In genomic region chr13:73279196-73279595, GRCm38 (mm10) we compare ENCODE assay signal across 25 mouse cellular contexts. TPM values are rescaled to one million over a fixed set of nuclear protein-coding genes. Genes with fewer than 3 reads are reported as not detected.
DNase-seq lines count a peak whose midpoint lies in the region; ATAC-seq and TF ChIP-seq lines count a peak whose summit lies in the region.
"Had no signal": no experiment of that assay in that cellular context is flagged by ENCODE, and none has a peak within 500 bp of the region (broad histone marks: within the 10 kb centered on the region; RNA-seq: fewer than 3 reads in every experiment).

No protein-coding gene starts in this region.

- H3K4me1 ChIP-seq in limb, embryonic 14.5 days (ENCODE audit: control insufficient read depth, insufficient read depth, low read length), result no peaks in the 10 kb centered on the region
- 0 out of 2 replicates have a peak, but pooled peaks cover 3% of the 10 kb centered on the region for H3K4me1 ChIP-seq in limb, embryonic 10.5 days
- no peaks in the 10 kb centered on the region for H3K4me1 ChIP-seq in intestine, embryonic 14.5 days (replicated peaks; ENCODE audit: control insufficient read depth, insufficient read depth, low read length)
- peaks cover 8% of the 10 kb centered on the region for H3K4me1 ChIP-seq in intestine, embryonic 16.5 days (ENCODE audit: control insufficient read depth, insufficient read depth, low read length)
- no peaks in the 10 kb centered on the region for H3K4me1 ChIP-seq in stomach, embryonic 15.5 days
- H3K4me1 ChIP-seq: embryonic facial prominence, embryonic 13.5 days; forebrain, embryonic 13.5 days had no signal

- WGBS in limb, embryonic 14.5 days, result 45% methylated on average over 1 of the region's 1 CpGs
- WGBS in limb, embryonic 10.5 days, result 55% methylated on average over 1 of the region's 1 CpGs
- 63% methylated on average over 1 of the region's 1 CpGs for WGBS in intestine, embryonic 14.5 days
- 58% methylated on average over 1 of the region's 1 CpGs for WGBS in intestine, embryonic 16.5 days
- 80% methylated on average over 1 of the region's 1 CpGs for WGBS in stomach, embryonic 15.5 days

- no peak overlapping the region for H3K4me3 ChIP-seq in limb, embryonic 14.5 days (replicated peaks; ENCODE audit: low read length)
- H3K4me3 ChIP-seq in limb, embryonic 10.5 days, result no peak overlapping the region
- no peak overlapping the region for H3K4me3 ChIP-seq in intestine, embryonic 14.5 days (ENCODE audit: low read depth, low read length)
- H3K4me3 ChIP-seq in intestine, embryonic 16.5 days (ENCODE audit: low read length), result no peak overlapping the region
- no peak overlapping the region for H3K4me3 ChIP-seq in stomach, embryonic 15.5 days (replicated peaks)
- H3K4me3 ChIP-seq: embryonic facial prominence, embryonic 13.5 days; forebrain, embryonic 13.5 days; hindbrain, embryonic 10.5 days had no signal

- no peak overlapping the region for H3K4me2 ChIP-seq in limb, embryonic 14.5 days (replicated peaks; ENCODE audit: low read depth, low read length, severe bottlenecking)
- H3K4me2 ChIP-seq in intestine, embryonic 14.5 days (ENCODE audit: low read length), result no peak overlapping the region
- 0 out of 2 replicates have a peak overlapping the region, but pooled peaks have one; percentile 14 for H3K4me2 ChIP-seq in intestine, embryonic 16.5 days (ENCODE audit: low read depth, low read length)
- H3K4me2 ChIP-seq in stomach, embryonic 15.5 days, result no peak overlapping the region
- H3K4me2 ChIP-seq: embryonic facial prominence, embryonic 13.5 days; forebrain, embryonic 13.5 days; hindbrain, embryonic 14.5 days had no signal

- DNase-seq in limb, embryonic 14.5 days (ENCODE audit: low spot score), result peak; percentile 37
- DNase-seq in limb, embryonic 10.5 days (ENCODE audit: low spot score), result no peak
- no peak for DNase-seq in intestine, embryonic 14.5 days (ENCODE audit: low spot score)
- DNase-seq in layer of hippocampus, adult 18-20 months (ENCODE audit: low spot score in 2 of 2), result no peak
- DNase-seq in adrenal gland, postnatal 10 days, result no peak
- DNase-seq: adrenal gland, adult 8-10 months; B cell, adult 2 months; cerebellum, adult 11 months; cerebellum, adult 8-10 months; cerebellum, postnatal 25 days; forebrain, postnatal 0 days; gastrocnemius, postnatal 14 days; heart, postnatal 14 days had no signal

- H3K27me3 ChIP-seq in limb, embryonic 14.5 days (ENCODE audit: control insufficient read depth, insufficient read depth, low read length), result peaks cover 6% of the 10 kb centered on the region
- H3K27me3 ChIP-seq in limb, embryonic 10.5 days (ENCODE audit: low read depth, poor library complexity, severe bottlenecking), result peaks cover 37% of the 10 kb centered on the region
- peaks cover 8% of the 10 kb centered on the region; the same call in 1 of the 2 replicates for H3K27me3 ChIP-seq in intestine, embryonic 14.5 days (replicated peaks; ENCODE audit: control insufficient read depth, insufficient read depth, low read length)
- peaks cover under 1% of the 10 kb centered on the region for H3K27me3 ChIP-seq in intestine, embryonic 16.5 days (replicated peaks; ENCODE audit: control insufficient read depth, insufficient read depth, low read length)
- peaks cover 15% of the 10 kb centered on the region for H3K27me3 ChIP-seq in stomach, embryonic 15.5 days (replicated peaks)

- no peak overlapping the region for H3K9ac ChIP-seq in limb, embryonic 14.5 days (ENCODE audit: low read depth, low read length, severe bottlenecking)
- H3K9ac ChIP-seq in intestine, embryonic 14.5 days (ENCODE audit: low read length), result no peak overlapping the region
- H3K9ac ChIP-seq in intestine, embryonic 16.5 days (ENCODE audit: low read depth, low read length), result no peak overlapping the region
- no peak overlapping the region for H3K9ac ChIP-seq in stomach, embryonic 15.5 days
- H3K9ac ChIP-seq: embryonic facial prominence, embryonic 13.5 days; forebrain, embryonic 13.5 days; forebrain, postnatal 0 days; hindbrain, embryonic 14.5 days had no signal

- no peak for TF ChIP-seq POLR2A in limb, embryonic 14.5 days (IDR thresholded peaks at IDR 0.05; ENCODE audit: borderline replicate concordance, extremely low read depth, insufficient read depth, insufficient read length)

- no peaks in the 10 kb centered on the region for H3K36me3 ChIP-seq in limb, embryonic 14.5 days (ENCODE audit: control insufficient read depth, insufficient read depth, low read length)
- H3K36me3 ChIP-seq in limb, embryonic 10.5 days, result no peaks in the 10 kb centered on the region
- no peaks in the 10 kb centered on the region for H3K36me3 ChIP-seq in intestine, embryonic 14.5 days (ENCODE audit: control insufficient read depth, insufficient read depth, low read length)
- H3K36me3 ChIP-seq in intestine, embryonic 16.5 days (ENCODE audit: control insufficient read depth, insufficient read depth, low read length), result no peaks in the 10 kb centered on the region
- no peaks in the 10 kb centered on the region for H3K36me3 ChIP-seq in stomach, embryonic 15.5 days
- H3K36me3 ChIP-seq: embryonic facial prominence, embryonic 13.5 days; G1E; hindbrain, embryonic 10.5 days had no signal

- no peaks in the 10 kb centered on the region for H3K9me3 ChIP-seq in limb, embryonic 14.5 days (ENCODE audit: control insufficient read depth, low read length)
- H3K9me3 ChIP-seq in limb, embryonic 10.5 days (replicated peaks), result no peaks in the 10 kb centered on the region
- H3K9me3 ChIP-seq in intestine, embryonic 14.5 days (ENCODE audit: control insufficient read depth, low read length), result no peaks in the 10 kb centered on the region
- no peaks in the 10 kb centered on the region for H3K9me3 ChIP-seq in intestine, embryonic 16.5 days (ENCODE audit: control insufficient read depth, low read length)
- no peaks in the 10 kb centered on the region for H3K9me3 ChIP-seq in stomach, embryonic 15.5 days
- H3K9me3 ChIP-seq: embryonic facial prominence, embryonic 13.5 days; forebrain, embryonic 13.5 days; hindbrain, embryonic 10.5 days had no signal

- ATAC-seq in limb, embryonic 14.5 days (ENCODE audit: low FRiP score, low read depth), result no peak
- peak; percentile 87 for ATAC-seq in intestine, embryonic 14.5 days (replicated peaks; ENCODE audit: low FRiP score, low TSS enrichment, low read depth)
- peak; percentile 96 for ATAC-seq in intestine, embryonic 16.5 days
- peak; percentile 24; the same call in 1 of the 2 replicates for ATAC-seq in stomach, embryonic 15.5 days (ENCODE audit: insufficient read depth, low FRiP score, low read depth)
- ATAC-seq: CD4-positive, CD25-positive, alpha-beta regulatory T cell, adult 4 months; forebrain, embryonic 13.5 days; forebrain, postnatal 0 days had no signal

- no peak overlapping the region for H3K27ac ChIP-seq in limb, embryonic 14.5 days (replicated peaks; ENCODE audit: low read depth, low read length)
- no peak overlapping the region for H3K27ac ChIP-seq in limb, embryonic 10.5 days
- no peak overlapping the region for H3K27ac ChIP-seq in intestine, embryonic 14.5 days (ENCODE audit: low read depth)
- H3K27ac ChIP-seq in intestine, embryonic 16.5 days (ENCODE audit: low read length), result peak overlapping the region; percentile 86
- H3K27ac ChIP-seq in stomach, embryonic 15.5 days, result 0 out of 2 replicates have a peak overlapping the region, but pooled peaks have one; percentile 4
- H3K27ac ChIP-seq: embryonic facial prominence, embryonic 13.5 days; forebrain, embryonic 13.5 days; hindbrain, embryonic 10.5 days; hindbrain, embryonic 14.5 days had no signal

RNA-seq across cellular contexts. Expression of gene Irx4, which starts 18.9 kb away (rescaled TPM):
- 6.7 and 7.4 TPM in 2 replicates for polyA plus RNA-seq in limb, embryonic 14.5 days (2012; rRNA removed)
- 8.9 TPM in 2 replicates for polyA plus RNA-seq in limb, embryonic 14.5 days (2014; fragmentation: Nextera tagmentation; extraction: Ambion mirVana)
- polyA plus RNA-seq in limb, embryonic 10.5 days (2016; fragmentation: Nextera tagmentation; extraction: Ambion mirVana), result 2.3 and 3.8 TPM in 2 replicates
- polyA plus RNA-seq in intestine, embryonic 14.5 days (2014; fragmentation: Nextera tagmentation; extraction: Ambion mirVana), result 0.07 and 0.16 TPM in 2 replicates
- 0.42 and 0.44 TPM in 2 replicates for polyA plus RNA-seq in intestine, embryonic 16.5 days (2015; fragmentation: Nextera tagmentation; extraction: Ambion mirVana)
- 0.12 and 0.19 TPM in 2 replicates for polyA plus RNA-seq in stomach, embryonic 15.5 days (2015; fragmentation: Nextera tagmentation; extraction: Ambion mirVana)
- total RNA-seq in layer of hippocampus, adult 18-20 months (2021), result not detected
- not detected for total RNA-seq in adrenal gland, postnatal 10 days (2021)
- total RNA-seq: adrenal gland, postnatal 4 days; forebrain, postnatal 0 days; G1E; gastrocnemius, adult 18-20 months; gastrocnemius, postnatal 14 days; granulocyte monocyte progenitor cell, adult 5-6 weeks had no signal
- polyA plus RNA-seq: CD4-positive, CD25-positive, alpha-beta regulatory T cell, adult 4 months; cortical plate, adult 2 months; forebrain, embryonic 13.5 days; forebrain, postnatal 0 days; G1E had no signal

RNA-seq across cellular contexts. Expression of gene Mrpl36, which starts 49.1 kb away (rescaled TPM):
- 91.9 and 102 TPM in 2 replicates for polyA plus RNA-seq in limb, embryonic 14.5 days (2012; rRNA removed)
- 116 and 122 TPM in 2 replicates for polyA plus RNA-seq in limb, embryonic 14.5 days (2014; fragmentation: Nextera tagmentation; extraction: Ambion mirVana)
- 94.1 and 101 TPM in 2 replicates for polyA plus RNA-seq in limb, embryonic 10.5 days (2016; fragmentation: Nextera tagmentation; extraction: Ambion mirVana)
- polyA plus RNA-seq in intestine, embryonic 14.5 days (2014; fragmentation: Nextera tagmentation; extraction: Ambion mirVana), result 153 and 166 TPM in 2 replicates
- polyA plus RNA-seq in intestine, embryonic 16.5 days (2015; fragmentation: Nextera tagmentation; extraction: Ambion mirVana), result 152 and 158 TPM in 2 replicates
- 137 TPM in 2 replicates for polyA plus RNA-seq in stomach, embryonic 15.5 days (2015; fragmentation: Nextera tagmentation; extraction: Ambion mirVana)
- total RNA-seq in layer of hippocampus, adult 18-20 months (2021), result 10 to 100 TPM; 30.2 to 37.9 TPM
- total RNA-seq in adrenal gland, postnatal 10 days (2021), result 10 to 100 TPM; 61.6 to 71.0 TPM

RNA-seq across cellular contexts. Expression of gene Ndufs6, which starts 49.1 kb away (rescaled TPM):
- polyA plus RNA-seq in limb, embryonic 14.5 days (2012; rRNA removed), result 159 and 199 TPM in 2 replicates
- polyA plus RNA-seq in limb, embryonic 14.5 days (2014; fragmentation: Nextera tagmentation; extraction: Ambion mirVana), result 377 and 393 TPM in 2 replicates
- polyA plus RNA-seq in limb, embryonic 10.5 days (2016; fragmentation: Nextera tagmentation; extraction: Ambion mirVana), result 398 and 399 TPM in 2 replicates
- polyA plus RNA-seq in intestine, embryonic 14.5 days (2014; fragmentation: Nextera tagmentation; extraction: Ambion mirVana), result 428 and 448 TPM in 2 replicates
- 516 and 539 TPM in 2 replicates for polyA plus RNA-seq in intestine, embryonic 16.5 days (2015; fragmentation: Nextera tagmentation; extraction: Ambion mirVana)
- 402 and 412 TPM in 2 replicates for polyA plus RNA-seq in stomach, embryonic 15.5 days (2015; fragmentation: Nextera tagmentation; extraction: Ambion mirVana)
- 100 to 1,000 TPM; 164 to 169 TPM for total RNA-seq in layer of hippocampus, adult 18-20 months (2021)
- total RNA-seq in adrenal gland, postnatal 10 days (2021), result 100 to 1,000 TPM; 409 to 487 TPM

Comparison
In these comparisons a context has a peak if more than half of its experiments do, and no peak if none do; other contexts are left out.
1. H3K27ac ChIP-seq: peak in intestine, embryonic 16.5 days (single experiment) and stomach, embryonic 15.5 days (single experiment); none in limb, embryonic 14.5 days (single experiment), limb, embryonic 10.5 days (single experiment) and intestine, embryonic 14.5 days (single experiment).